Mouse (Mus musculus): ENCODE data around the gene Efhd2. TPM values are rescaled to one million over a fixed set of nuclear protein-coding genes. Genes with fewer than 3 reads are reported as not detected.

The Efhd2 gene
- polyA plus RNA-seq (2015; fragmentation: Nextera tagmentation; extraction: Ambion mirVana) = 88.4 and 90.4 TPM in 2 replicates

GRCm38 (mm10) chr4:141874601-141875460 lies at the start of gene Efhd2:
Efhd2 (minus strand) TSS chr4:141874920.
- peak; percentile 72 for DNase-seq (ENCODE audit: low spot score)

GRCm38 (mm10) chr4:141923961-141924360 lies 49.2 kb upstream of the Efhd2 start:
- no peak for DNase-seq (ENCODE audit: low spot score)

GRCm38 (mm10) chr4:141920391-141920790 lies 45.7 kb upstream of the Efhd2 start:
- DNase-seq (ENCODE audit: low spot score) = no peak

- peak; percentile 14 for DNase-seq (ENCODE audit: low spot score)
Observed at GRCm38 (mm10) chr4:141917735-141918419, 43.2 kb upstream of the Efhd2 start.

GRCm38 (mm10) chr4:141914040-141914439 lies 39.3 kb upstream of the Efhd2 start:
- no peak for DNase-seq (ENCODE audit: low spot score)

GRCm38 (mm10) chr4:141913201-141913993 lies 38.7 kb upstream of the Efhd2 start:
- no peak for DNase-seq (ENCODE audit: low spot score)

GRCm38 (mm10) chr4:141904710-141905109 lies 30.0 kb upstream of the Efhd2 start:
- DNase-seq (ENCODE audit: low spot score) = no peak

GRCm38 (mm10) chr4:141902479-141902858 lies 27.7 kb upstream of the Efhd2 start:
- no peak for DNase-seq (ENCODE audit: low spot score)

GRCm38 (mm10) chr4:141901711-141902478 lies 27.2 kb upstream of the Efhd2 start:
- DNase-seq (ENCODE audit: low spot score) = no peak

GRCm38 (mm10) chr4:141900421-141900820 lies 25.7 kb upstream of the Efhd2 start:
- no peak for DNase-seq (ENCODE audit: low spot score)

- no peak for DNase-seq (ENCODE audit: low spot score)
Observed at GRCm38 (mm10) chr4:141899936-141900335, 25.2 kb upstream of the Efhd2 start.

- DNase-seq (ENCODE audit: low spot score) = no peak
Observed at GRCm38 (mm10) chr4:141898905-141899304, 24.2 kb upstream of the Efhd2 start.

GRCm38 (mm10) chr4:141897838-141898237 lies 23.1 kb upstream of the Efhd2 start:
- DNase-seq (ENCODE audit: low spot score) = no peak

- no peak for DNase-seq (ENCODE audit: low spot score)
Observed at GRCm38 (mm10) chr4:141897225-141897624, 22.5 kb upstream of the Efhd2 start.

- DNase-seq (ENCODE audit: low spot score) = no peak
Observed at GRCm38 (mm10) chr4:141895772-141896171, 21.1 kb upstream of the Efhd2 start.

- no peak for DNase-seq (ENCODE audit: low spot score)
Observed at GRCm38 (mm10) chr4:141893157-141893784, 18.6 kb upstream of the Efhd2 start.

- DNase-seq (ENCODE audit: low spot score) = no peak
Observed at GRCm38 (mm10) chr4:141886385-141886968, 11.8 kb upstream of the Efhd2 start.

GRCm38 (mm10) chr4:141885451-141885850 lies 10.7 kb upstream of the Efhd2 start:
- no peak for DNase-seq (ENCODE audit: low spot score)

- DNase-seq (ENCODE audit: low spot score) = no peak
Observed at GRCm38 (mm10) chr4:141882858-141883257, 8.1 kb upstream of the Efhd2 start.

GRCm38 (mm10) chr4:141881950-141882349 lies 7.2 kb upstream of the Efhd2 start:
- DNase-seq (ENCODE audit: low spot score) = no peak

Data from thymus, postnatal 0 days (tissue).